Mouse (Mus musculus): ENCODE measurements around the gene Gm5460. TPM values are rescaled to one million over a fixed set of nuclear protein-coding genes. Genes with fewer than 3 reads are reported as not detected.

Gm5460 gene
- total and polyA plus RNA-seq, 3 experiments, result not detected

- no peak overlapping the region for H3K4me3 ChIP-seq (ENCODE audit: control insufficient read depth in 1 of 2, insufficient read depth in 1 of 2, low read depth in 2 of 2, low read length in 2 of 2)
- no peak overlapping the region for H3K27ac ChIP-seq (ENCODE audit: control insufficient read depth, low read depth, low read length)
- no peaks in the 10 kb centered on the region for H3K4me1 ChIP-seq (ENCODE audit: control insufficient read depth in 1 of 2, insufficient read depth in 2 of 2, low read length in 2 of 2)
- no peaks in the 10 kb centered on the region for H3K9me3 ChIP-seq (replicated peaks; ENCODE audit: insufficient read depth, low read length)
- H3K9ac ChIP-seq (ENCODE audit: control insufficient read depth, low read depth, low read length, poor library complexity, severe bottlenecking), result no peak overlapping the region
- H3K79me2 ChIP-seq (ENCODE audit: control insufficient read depth, insufficient read depth, low read length, poor library complexity), result no peaks in the 10 kb centered on the region
- no peak for DNase-seq (ENCODE audit: low read depth, low spot score)
- no peaks in the 10 kb centered on the region for H3K36me3 ChIP-seq (ENCODE audit: control insufficient read depth in 1 of 2, insufficient read depth in 2 of 2, low read length in 2 of 2)
- H3K27me3 ChIP-seq (ENCODE audit: control insufficient read depth in 1 of 2, insufficient read depth in 2 of 2, low read length in 2 of 2), result no peaks in the 10 kb centered on the region
- TF ChIP-seq SMC3 (IDR thresholded peaks at IDR 0.05; ENCODE audit: low read depth, low read length) (no peak), MAZ (IDR thresholded peaks at IDR 0.05; ENCODE audit: low read depth, low read length) (no peak), TBP (IDR thresholded peaks at IDR 0.05; ENCODE audit: low read depth, low read length) (no peak), USF2 (IDR thresholded peaks at IDR 0.05; ENCODE audit: borderline replicate concordance in 1 of 2, insufficient read depth in 1 of 2, low read depth in 1 of 2, low read length in 2 of 2) (no peak), MYC (IDR thresholded peaks at IDR 0.05; ENCODE audit: low read depth, low read length) (no peak), GABPA (IDR thresholded peaks at IDR 0.05; ENCODE audit: low read depth, low read length) (no peak), KAT2A (conservative IDR thresholded peaks at IDR 0.05; ENCODE audit: low read depth, low read length) (no peak), ZNF384 (IDR thresholded peaks at IDR 0.05; ENCODE audit: low read depth, low read length) (no peak), MXI1 (IDR thresholded peaks at IDR 0.05; ENCODE audit: low read depth, low read length) (no peak), ETS1 (IDR thresholded peaks at IDR 0.05; ENCODE audit: low read depth, low read length) (no peak), E2F4 (IDR thresholded peaks at IDR 0.05; ENCODE audit: borderline replicate concordance, low read depth, low read length) (no peak), ELF1 (IDR thresholded peaks at IDR 0.05; ENCODE audit: low read depth, low read length) (no peak)
Measured at GRCm38 (mm10) chr14:34086806-34087205, 70.2 kb downstream of the Gm5460 start.

- H3K4me3 ChIP-seq (ENCODE audit: control insufficient read depth in 1 of 2, insufficient read depth in 1 of 2, low read depth in 2 of 2, low read length in 2 of 2), result no peak overlapping the region
- H3K27me3 ChIP-seq (ENCODE audit: control insufficient read depth in 1 of 2, insufficient read depth in 2 of 2, low read length in 2 of 2), result no peaks in the 10 kb centered on the region
- H3K9me3 ChIP-seq (replicated peaks; ENCODE audit: insufficient read depth, low read length), result no peaks in the 10 kb centered on the region
- H3K36me3 ChIP-seq (ENCODE audit: control insufficient read depth in 1 of 2, insufficient read depth in 2 of 2, low read length in 2 of 2), result no peaks in the 10 kb centered on the region
- no peak overlapping the region for H3K27ac ChIP-seq (ENCODE audit: control insufficient read depth, low read depth, low read length)
- no peaks in the 10 kb centered on the region for H3K4me1 ChIP-seq (ENCODE audit: control insufficient read depth in 1 of 2, insufficient read depth in 2 of 2, low read length in 2 of 2)
- H3K79me2 ChIP-seq (ENCODE audit: control insufficient read depth, insufficient read depth, low read length, poor library complexity), result no peaks in the 10 kb centered on the region
- H3K9ac ChIP-seq (ENCODE audit: control insufficient read depth, low read depth, low read length, poor library complexity, severe bottlenecking), result no peak overlapping the region
- no peak for DNase-seq (ENCODE audit: low read depth, low spot score)
- TF ChIP-seq TCF12 (IDR thresholded peaks at IDR 0.05; ENCODE audit: low read depth, low read length), result no peak
- TF ChIP-seq USF1 (IDR thresholded peaks at IDR 0.05; ENCODE audit: low read depth, low read length), result no peak
- TF ChIP-seq CHD1 (IDR thresholded peaks at IDR 0.05; ENCODE audit: low read depth, low read length), result no peak
- no peak for TF ChIP-seq EP300 (IDR thresholded peaks at IDR 0.05; ENCODE audit: low read depth in 1 of 2, low read length in 2 of 2)
- no peak for TF ChIP-seq ZC3H11A (IDR thresholded peaks at IDR 0.05; ENCODE audit: low read depth, low read length)
- no peak for TF ChIP-seq CHD2 (IDR thresholded peaks at IDR 0.05; ENCODE audit: low read length)
- no peak for TF ChIP-seq MAX (IDR thresholded peaks at IDR 0.05; ENCODE audit: low read length)
- no peak for TF ChIP-seq ZKSCAN1 (IDR thresholded peaks at IDR 0.05; ENCODE audit: low read depth, low read length)
- no peak for TF ChIP-seq HCFC1 (IDR thresholded peaks at IDR 0.05; ENCODE audit: low read depth, low read length)
- no peak for TF ChIP-seq CTCF (IDR thresholded peaks at IDR 0.05 in 2 of 3, conservative IDR thresholded peaks at IDR 0.05 in 1 of 3; ENCODE audit: control insufficient read depth in 1 of 3, insufficient read depth in 1 of 3, low read depth in 2 of 3, low read length in 3 of 3, poor library complexity in 1 of 3, severe bottlenecking in 1 of 3)
- TF ChIP-seq GATA1 (IDR thresholded peaks at IDR 0.05; ENCODE audit: low read depth, low read length), result no peak
- TF ChIP-seq ELF1 (IDR thresholded peaks at IDR 0.05; ENCODE audit: low read depth, low read length), result no peak
- TF ChIP-seq USF2 (IDR thresholded peaks at IDR 0.05; ENCODE audit: borderline replicate concordance in 1 of 2, insufficient read depth in 1 of 2, low read depth in 1 of 2, low read length in 2 of 2), result no peak
- TF ChIP-seq UBTF (IDR thresholded peaks at IDR 0.05; ENCODE audit: borderline replicate concordance, insufficient read depth, low read depth, low read length), result no peak
- no peak for TF ChIP-seq MYC (IDR thresholded peaks at IDR 0.05; ENCODE audit: low read depth, low read length)
- no peak for TF ChIP-seq RAD21 (IDR thresholded peaks at IDR 0.05; ENCODE audit: low read depth, low read length)
- TF ChIP-seq SIN3A (IDR thresholded peaks at IDR 0.05; ENCODE audit: low read length), result no peak
Measured at GRCm38 (mm10) chr14:34087856-34088398, 71.4 kb downstream of the Gm5460 start.

Data from MEL (cell line).